Mouse (Mus musculus) midbrain, embryonic 16.5 days (tissue): ENCODE data around the gene Rsf1. TPM values are rescaled to one million over a fixed set of nuclear protein-coding genes. Genes with fewer than 3 reads are reported as not detected.

Experiments used
- ATAC-seq: fragments of 200-750 bp; cut with Nextera tagmentation; 2 replicates; pipeline ENCODE4 v1.8.0; 2017; ENCODE audit warnings: moderate TSS enrichment
- H3K27ac ChIP-seq: fragments of 300-500 bp; sonication (generic); 2 replicates; pipeline ENCODE4 v1.5.1; 2014; ENCODE audit warnings: mild to moderate bottlenecking, low read length, mixed read lengths
- H3K27me3 ChIP-seq: fragments of 300-500 bp; sonication (generic); 2 replicates; pipeline ENCODE4 v1.6.1; 2014; ENCODE audit warnings: low read depth, low read length, mixed read lengths; ENCODE audit not compliant: control insufficient read depth, insufficient read depth
- H3K36me3 ChIP-seq: fragments of 300-500 bp; sonication (generic); 2 replicates; pipeline ENCODE4 v1.6.1; 2014; ENCODE audit warnings: mild to moderate bottlenecking, low read length, moderate library complexity, mixed read lengths; ENCODE audit not compliant: control insufficient read depth, insufficient read depth
- H3K4me1 ChIP-seq: fragments of 300-500 bp; sonication (generic); 2 replicates; pipeline ENCODE4 v1.6.1; 2014; ENCODE audit warnings: mild to moderate bottlenecking, low read length, mixed read lengths; ENCODE audit not compliant: control insufficient read depth, insufficient read depth
- H3K4me2 ChIP-seq: fragments of 300-500 bp; sonication (generic); 2 replicates; pipeline ENCODE4 v1.6.1; 2014; ENCODE audit warnings: mild to moderate bottlenecking, low read length, mixed read lengths
- H3K4me3 ChIP-seq: fragments of 300-500 bp; sonication (generic); 2 replicates; pipeline ENCODE4 v1.5.1; 2014; ENCODE audit warnings: low read depth, mild to moderate bottlenecking, low read length, moderate library complexity, mixed read lengths
- H3K9ac ChIP-seq: fragments of 300-500 bp; sonication (generic); 2 replicates; pipeline ENCODE4 v1.6.1; 2014; ENCODE audit warnings: low read depth, low read length, mixed read lengths
- H3K9me3 ChIP-seq: fragments of 300-500 bp; sonication (generic); replicated peaks from 2 replicates; pipeline ENCODE4 v1.6.1; 2014; ENCODE audit warnings: mild to moderate bottlenecking, low read length, mixed read lengths; ENCODE audit not compliant: control insufficient read depth, poor library complexity, severe bottlenecking
- WGBS: fragments of 180-500 bp; shearing (Covaris S2); extraction: QIAGEN DNeasy Blood & Tissue Kit; methylation state at CpG from one replicate; pipeline ENCODE4 v1.1.7; 2014; 5-methylcytosine and 5-hydroxymethylcytosine counted together
- polyA plus RNA-seq: library from polyadenylated mRNA; unstranded; fragments of >200 nt; fragmentation: Nextera tagmentation; extraction: Ambion mirVana; gene quantifications from 2 replicates; pipeline ENCODE4 v1.2.1, GENCODE M21; 2015

The Rsf1 gene
- polyA plus RNA-seq, 1 experiment from 2014 or later, result 26.9 TPM

GRCm38 (mm10) chr7:97661634-97662033, 81.9 kb downstream of the Rsf1 start:
- Histone ChIP-seq H3K27me3 (no peaks in the 10 kb centered on the region), H3K27ac (no peak overlapping the region), H3K9me3 (no peaks in the 10 kb centered on the region), H3K36me3 (peaks cover 16% of the 10 kb centered on the region), H3K9ac (no peak overlapping the region), H3K4me3 (no peak overlapping the region), H3K4me2 (no peak overlapping the region), H3K4me1 (no peaks in the 10 kb centered on the region)
- no peak for ATAC-seq
- WGBS, result 95% methylated on average over 4 of the region's 4 CpGs

- Histone ChIP-seq H3K36me3 (peaks cover 22% of the 10 kb centered on the region), H3K9ac (no peak overlapping the region), H3K9me3 (no peaks in the 10 kb centered on the region), H3K4me1 (no peaks in the 10 kb centered on the region), H3K27me3 (no peaks in the 10 kb centered on the region), H3K27ac (no peak overlapping the region), H3K4me3 (no peak overlapping the region), H3K4me2 (no peak overlapping the region)
- no peak for ATAC-seq
- WGBS, result 18% methylated on average over 1 of the region's 1 CpGs
Measured at GRCm38 (mm10) chr7:97679239-97679638, 99.5 kb downstream of the Rsf1 start.

- Histone ChIP-seq H3K36me3 (peaks cover 19% of the 10 kb centered on the region), H3K4me2 (no peak overlapping the region), H3K9ac (no peak overlapping the region), H3K4me3 (no peak overlapping the region), H3K27me3 (no peaks in the 10 kb centered on the region), H3K4me1 (no peaks in the 10 kb centered on the region), H3K27ac (no peak overlapping the region), H3K9me3 (no peaks in the 10 kb centered on the region)
- 84% methylated on average over 2 of the region's 2 CpGs for WGBS
- no peak for ATAC-seq
Measured at GRCm38 (mm10) chr7:97687831-97688230, 108.1 kb downstream of the Rsf1 start.

DNA sequence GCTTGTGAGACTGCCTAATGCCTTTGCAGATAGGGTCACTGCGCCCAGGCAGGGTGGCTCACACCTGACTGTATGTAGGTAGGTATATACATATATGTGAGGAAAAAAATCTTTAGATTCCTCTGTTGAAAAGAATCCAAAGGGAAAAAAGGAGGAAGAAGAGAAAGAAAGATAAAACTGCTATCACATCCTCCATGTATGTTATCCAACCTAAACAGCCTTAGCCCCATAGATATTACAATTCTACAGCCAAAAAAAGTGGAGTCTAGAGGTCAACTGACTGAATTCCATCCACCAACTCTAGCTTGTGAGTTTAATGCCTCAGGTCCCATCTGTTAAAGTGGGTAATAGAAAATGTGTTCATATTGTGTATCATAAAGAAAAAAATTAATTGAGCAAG, 115.8 kb downstream of the Rsf1 start:
- no peak overlapping the region for H3K9ac ChIP-seq
- ATAC-seq, result no peak
- no peaks in the 10 kb centered on the region for H3K36me3 ChIP-seq
- H3K4me1 ChIP-seq, result peaks cover 13% of the 10 kb centered on the region
- no peak overlapping the region for H3K4me2 ChIP-seq
- WGBS, result 93% methylated on average over 1 of the region's 1 CpGs
- H3K9me3 ChIP-seq, result no peaks in the 10 kb centered on the region
- no peaks in the 10 kb centered on the region for H3K27me3 ChIP-seq
- no peak overlapping the region for H3K4me3 ChIP-seq
- H3K27ac ChIP-seq, result no peak overlapping the region

- WGBS, result 37% methylated on average over 19 of the region's 19 CpGs
- peak overlapping the region; percentile 81 for H3K9ac ChIP-seq
- H3K4me2 ChIP-seq, result peak overlapping the region; percentile 73
- H3K4me1 ChIP-seq, result peaks cover 13% of the 10 kb centered on the region
- H3K9me3 ChIP-seq, result no peaks in the 10 kb centered on the region
- peak overlapping the region; percentile 82 for H3K4me3 ChIP-seq
- ATAC-seq, result peak; percentile 86
- H3K27me3 ChIP-seq, result no peaks in the 10 kb centered on the region
- peak overlapping the region; percentile 81 for H3K27ac ChIP-seq
- H3K36me3 ChIP-seq, result no peaks in the 10 kb centered on the region
Measured at GRCm38 (mm10) chr7:97696133-97696505, 116.4 kb downstream of the Rsf1 start.

DNA sequence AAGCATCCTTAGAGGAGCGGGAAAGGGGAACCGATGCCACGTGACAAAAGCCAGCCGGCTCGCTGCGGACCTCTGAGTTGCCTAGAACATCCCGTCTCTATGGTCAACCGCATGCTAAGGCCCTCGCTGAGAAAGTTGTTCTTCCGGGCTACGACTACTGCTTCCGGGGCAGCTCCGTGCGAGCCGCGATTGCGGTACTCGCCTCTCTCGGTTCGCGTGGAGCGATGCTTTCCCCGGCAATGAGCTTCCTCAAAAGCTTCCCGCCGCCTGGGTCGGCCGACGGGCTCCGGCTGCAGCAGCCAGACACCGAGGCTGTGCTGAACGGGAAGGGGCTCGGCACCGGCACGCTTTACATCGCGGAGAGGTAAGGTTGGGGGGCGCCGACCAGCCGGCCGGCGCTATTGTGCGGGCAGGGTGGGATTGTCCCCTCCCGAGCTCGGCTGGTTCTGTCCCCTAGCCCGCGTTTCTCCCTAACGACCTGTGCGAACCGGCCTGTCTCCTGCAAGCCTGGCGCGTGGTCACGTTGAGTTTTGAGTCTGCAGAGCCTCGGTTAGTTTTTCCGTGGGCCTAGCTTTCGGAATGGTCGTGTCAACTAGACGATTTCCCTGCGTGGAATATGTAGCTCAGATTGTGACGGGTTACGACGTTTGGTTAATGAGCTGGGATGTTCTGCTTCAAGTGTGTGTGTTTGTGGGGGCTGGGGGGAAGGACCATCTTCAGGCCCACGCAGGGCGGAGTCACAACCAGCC, 117.0 kb downstream of the Rsf1 start, which contains the start of gene Clns1a:
Gene Clns1a, plus strand, starts transcription at position 129 of the 749 bp plus-strand sequence.
- ATAC-seq, result peak; percentile 98
- Histone ChIP-seq H3K36me3 (no peaks in the 10 kb centered on the region), H3K4me3 (peak within 1 kb of the TSS; percentile 82), H3K4me1 (peaks cover 13% of the 10 kb centered on the region), H3K27ac (peak within 1 kb of the TSS; percentile 81), H3K27me3 (no peaks in the 10 kb centered on the region), H3K9ac (peak within 1 kb of the TSS; percentile 81), H3K9me3 (no peaks in the 10 kb centered on the region), H3K4me2 (peak within 1 kb of the TSS; percentile 73)
- under 1% methylated on average over 63 of the region's 63 CpGs for WGBS

- Histone ChIP-seq H3K4me2 (no peak overlapping the region), H3K27ac (no peak overlapping the region), H3K4me1 (peaks cover 13% of the 10 kb centered on the region), H3K9me3 (no peaks in the 10 kb centered on the region), H3K27me3 (no peaks in the 10 kb centered on the region), H3K9ac (no peak overlapping the region), H3K4me3 (no peak overlapping the region), H3K36me3 (no peaks in the 10 kb centered on the region)
- WGBS, result 95% methylated on average over 4 of the region's 4 CpGs
- no peak for ATAC-seq
Measured at GRCm38 (mm10) chr7:97700173-97700572, 120.5 kb downstream of the Rsf1 start.

GRCm38 (mm10) chr7:97701106-97701505, 121.4 kb downstream of the Rsf1 start:
- 89% methylated on average over 6 of the region's 6 CpGs for WGBS
- H3K27me3 ChIP-seq, result no peaks in the 10 kb centered on the region
- no peak overlapping the region for H3K27ac ChIP-seq
- no peaks in the 10 kb centered on the region; the same call in 1 of the 2 replicates for H3K36me3 ChIP-seq
- H3K4me2 ChIP-seq, result no peak overlapping the region
- no peak overlapping the region for H3K4me3 ChIP-seq
- ATAC-seq, result no peak
- H3K4me1 ChIP-seq, result peaks cover 9% of the 10 kb centered on the region
- H3K9me3 ChIP-seq, result no peaks in the 10 kb centered on the region
- H3K9ac ChIP-seq, result no peak overlapping the region

DNA sequence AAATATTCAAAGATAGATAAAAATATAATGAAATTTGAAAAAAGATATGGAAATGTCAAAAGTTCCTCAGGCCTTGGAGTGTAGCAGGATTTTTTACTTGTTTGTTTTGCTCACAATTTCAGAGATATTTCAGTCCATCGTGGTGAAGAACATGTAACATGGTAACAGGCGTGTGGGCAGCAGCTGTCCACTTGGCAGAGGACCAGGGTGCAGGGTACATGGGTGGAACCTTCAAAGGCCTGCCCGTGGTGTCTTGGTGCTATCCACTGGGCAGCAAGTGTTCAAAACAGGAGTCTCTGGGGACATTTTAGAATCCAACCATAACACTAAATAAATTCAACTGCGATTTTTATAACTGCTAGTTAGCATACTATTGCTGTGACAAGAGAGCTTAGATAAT, 127.4 kb downstream of the Rsf1 start:
- WGBS, result 87% methylated on average over 4 of the region's 4 CpGs

More for the DNA sequence above, 127.4 kb downstream of the Rsf1 start:
- peaks cover 3% of the 10 kb centered on the region; the same call in 1 of the 2 replicates for H3K36me3 ChIP-seq
- H3K4me1 ChIP-seq, result no peaks in the 10 kb centered on the region
- no peak overlapping the region for H3K27ac ChIP-seq
- H3K4me2 ChIP-seq, result no peak overlapping the region
- H3K9ac ChIP-seq, result no peak overlapping the region
- H3K27me3 ChIP-seq, result no peaks in the 10 kb centered on the region
- ATAC-seq, result no peak
- H3K9me3 ChIP-seq, result no peaks in the 10 kb centered on the region
- no peak overlapping the region for H3K4me3 ChIP-seq
